Mouse (Mus musculus): ENCODE measurements around the gene Gm20721.
"Not testable (repeated sequence)": the region's sequence is repeated elsewhere in the genome, so short reads cannot be mapped to it uniquely, and the experiment has no call there.

Gene Gm20721

GRCm38 (mm10) chr2:174329663-174330615, 16.6 kb downstream of the Gm20721 start:
- peak; percentile 80 for DNase-seq (ENCODE audit: low spot score)

DNA sequence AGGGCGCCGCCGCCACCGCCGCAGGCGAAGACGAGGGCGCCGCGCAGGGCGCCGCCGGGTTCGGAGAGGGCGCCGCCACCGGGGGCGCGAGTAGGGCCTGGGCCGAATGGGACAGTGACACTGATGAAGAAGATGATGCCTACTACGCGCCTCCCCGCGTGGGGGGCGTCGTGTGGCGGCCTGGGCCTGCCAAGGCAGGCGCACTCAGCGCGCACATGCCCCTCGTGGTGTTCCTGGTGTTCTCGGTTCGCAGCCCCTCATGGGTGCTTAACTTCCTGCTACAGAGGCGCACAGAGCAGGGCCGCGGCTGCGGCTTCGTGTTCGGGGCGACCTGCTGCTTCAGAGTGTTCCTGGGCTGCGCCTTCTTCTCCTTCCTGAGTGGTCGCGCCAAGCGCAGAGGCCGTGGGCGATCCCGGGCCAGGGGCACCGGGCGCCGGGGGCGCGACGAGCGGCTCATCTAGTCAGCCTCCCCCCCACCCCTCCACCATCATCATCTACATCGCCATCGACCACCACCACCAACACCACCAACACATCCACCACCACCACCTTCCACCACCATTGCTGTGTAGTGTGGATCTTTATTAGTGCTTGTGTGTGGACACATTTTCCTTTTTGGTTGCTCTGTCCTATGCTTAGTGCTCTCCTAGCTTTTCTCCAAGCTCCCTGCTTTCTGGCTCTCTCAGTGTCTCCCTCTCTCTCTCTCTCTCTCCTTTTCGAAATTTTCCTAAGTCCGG, 17.4 kb downstream of the Gm20721 start:
- no peak for DNase-seq (ENCODE audit: low spot score)

- no peak for DNase-seq (ENCODE audit: low spot score)
Measured at GRCm38 (mm10) chr2:174328358-174328905, 18.1 kb downstream of the Gm20721 start.

GRCm38 (mm10) chr2:174327295-174327981, 19.1 kb downstream of the Gm20721 start:
- peak; percentile 46 for DNase-seq (ENCODE audit: low spot score)

DNA sequence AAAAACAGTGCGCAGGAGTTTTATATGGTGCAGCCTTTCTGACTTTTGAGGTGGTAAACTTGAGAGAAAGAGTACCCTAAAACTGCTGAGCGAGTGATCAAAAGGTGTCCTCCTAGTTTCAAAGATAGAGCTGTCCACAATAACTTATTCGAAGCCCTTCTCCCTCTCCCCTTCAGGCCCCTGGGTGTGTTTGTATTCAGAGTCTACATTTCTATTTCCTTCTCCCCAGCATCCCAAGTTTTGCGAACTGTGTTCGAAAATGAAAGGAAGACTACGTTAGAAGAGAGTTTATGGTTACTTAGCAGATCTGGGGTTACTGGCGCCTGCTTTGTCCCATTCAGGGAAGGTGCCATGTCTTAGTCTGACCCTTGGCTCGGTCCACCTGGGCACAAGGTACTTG, 20.0 kb downstream of the Gm20721 start:
- DNase-seq (ENCODE audit: low spot score): no peak

- no peak for DNase-seq (ENCODE audit: low spot score)
Measured at GRCm38 (mm10) chr2:174325989-174326388, 20.5 kb downstream of the Gm20721 start.

GRCm38 (mm10) chr2:174316661-174317060, 29.9 kb downstream of the Gm20721 start:
- no peak for DNase-seq (ENCODE audit: low spot score)

GRCm38 (mm10) chr2:174315445-174315844, 31.1 kb downstream of the Gm20721 start:
- not testable (repeated sequence) for DNase-seq (ENCODE audit: low spot score)

GRCm38 (mm10) chr2:174312661-174313060, 33.9 kb downstream of the Gm20721 start:
- no peak for DNase-seq (ENCODE audit: low spot score)

DNA sequence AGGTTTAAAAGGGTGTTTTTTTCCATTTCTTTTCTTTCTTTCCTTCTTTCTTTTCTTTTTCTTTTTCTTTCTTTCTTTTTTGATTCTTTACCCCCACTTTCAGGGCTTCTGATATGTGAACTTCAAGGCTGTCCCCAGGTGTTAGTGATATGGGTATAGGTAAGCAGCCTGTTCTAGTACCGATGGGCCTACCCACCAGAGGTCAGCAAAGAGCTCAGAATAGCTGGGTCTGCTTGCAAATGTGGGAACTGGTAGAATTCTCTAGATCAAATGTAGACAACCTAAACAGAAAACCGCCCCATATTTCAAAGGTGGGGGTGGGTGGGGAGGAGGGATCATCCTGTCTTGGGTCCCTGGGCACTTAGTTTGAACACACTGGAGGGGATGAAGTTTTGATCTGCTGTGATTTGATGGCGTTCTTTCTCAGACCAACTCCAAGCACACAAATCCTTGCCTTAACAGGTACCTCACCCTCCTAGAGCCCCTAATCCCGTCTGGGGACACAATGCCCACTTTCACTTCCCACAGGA, 34.3 kb downstream of the Gm20721 start:
- DNase-seq (ENCODE audit: low spot score): peak; percentile 67

GRCm38 (mm10) chr2:174311613-174312012, 34.9 kb downstream of the Gm20721 start:
- no peak for DNase-seq (ENCODE audit: low spot score)

GRCm38 (mm10) chr2:174310913-174311514, 35.5 kb downstream of the Gm20721 start:
- DNase-seq (ENCODE audit: low spot score): no peak

- DNase-seq (ENCODE audit: low spot score): no peak
Measured at GRCm38 (mm10) chr2:174307903-174308302, 38.6 kb downstream of the Gm20721 start.

GRCm38 (mm10) chr2:174305646-174306045, 40.9 kb downstream of the Gm20721 start:
- DNase-seq (ENCODE audit: low spot score): no peak

DNA sequence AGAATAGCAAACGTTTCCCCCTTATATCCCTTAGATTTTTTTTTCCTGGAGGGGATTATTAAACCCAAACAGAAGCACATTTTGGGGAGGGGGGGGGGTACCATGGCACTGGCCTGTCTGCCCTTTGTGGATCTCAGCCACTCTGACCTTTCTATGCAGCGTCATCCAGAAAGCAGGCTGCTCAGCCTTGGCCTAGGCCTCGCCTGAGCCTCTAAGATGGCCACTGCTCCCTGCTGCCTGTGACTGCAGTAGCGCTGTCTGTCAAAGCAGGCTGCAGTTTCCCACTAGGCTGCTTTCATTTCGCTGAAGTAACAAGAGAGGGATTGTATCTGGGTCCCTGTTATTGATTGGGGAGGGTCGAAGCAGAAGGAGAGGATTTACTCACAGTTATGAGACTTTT, 44.0 kb downstream of the Gm20721 start:
- DNase-seq (ENCODE audit: low spot score): no peak

DNA sequence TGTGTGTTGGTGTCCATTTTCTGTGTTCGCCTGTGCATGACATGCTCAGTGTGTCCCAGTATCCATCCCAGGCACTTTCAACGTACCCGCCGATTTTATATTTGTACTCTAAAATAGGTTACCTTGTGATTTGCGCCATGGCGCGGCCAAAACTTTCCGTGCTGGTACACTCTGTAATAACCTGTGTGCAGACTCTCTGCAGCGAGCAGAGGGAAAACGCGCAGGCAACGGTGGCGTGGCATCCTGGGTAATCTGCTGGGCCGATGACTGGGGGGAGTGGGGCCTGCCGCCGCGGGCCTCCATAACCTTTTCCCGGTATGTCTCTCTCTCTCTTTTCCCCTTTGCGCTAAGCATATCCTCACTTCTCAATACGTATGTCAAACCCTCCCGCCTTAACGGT, 45.8 kb downstream of the Gm20721 start:
- DNase-seq (ENCODE audit: low spot score): no peak

GRCm38 (mm10) chr2:174300186-174300585, 46.3 kb downstream of the Gm20721 start:
- DNase-seq (ENCODE audit: low spot score): no peak

- DNase-seq (ENCODE audit: low spot score): no peak
Measured at GRCm38 (mm10) chr2:174299771-174300160, 46.7 kb downstream of the Gm20721 start.

GRCm38 (mm10) chr2:174299091-174299770, 47.3 kb downstream of the Gm20721 start:
- no peak for DNase-seq (ENCODE audit: low spot score)

- DNase-seq (ENCODE audit: low spot score): no peak
Measured at GRCm38 (mm10) chr2:174298471-174298870, 48.0 kb downstream of the Gm20721 start.

DNA sequence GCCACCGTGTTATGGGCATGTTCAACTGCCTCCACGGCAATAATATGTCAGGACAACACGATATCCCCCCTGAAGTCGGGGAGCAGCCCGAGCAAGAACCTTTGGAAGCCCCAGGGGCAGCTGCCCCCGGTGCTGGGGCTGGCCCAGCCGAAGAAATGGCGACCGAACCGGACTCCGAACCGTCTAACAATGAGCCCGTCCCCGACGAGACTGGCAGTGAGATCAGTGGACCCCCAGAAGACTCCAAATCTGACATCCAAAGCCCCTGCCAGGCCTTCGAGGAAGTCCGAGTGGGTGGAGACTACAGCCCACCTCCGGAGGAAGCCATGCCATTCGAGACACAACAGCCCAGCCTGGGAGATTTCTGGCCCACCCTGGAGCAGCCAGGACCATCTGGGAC, 48.7 kb downstream of the Gm20721 start:
- no peak for DNase-seq (ENCODE audit: low spot score)
